Mouse (Mus musculus): ENCODE measurements around the gene Ssh1.

DNA sequence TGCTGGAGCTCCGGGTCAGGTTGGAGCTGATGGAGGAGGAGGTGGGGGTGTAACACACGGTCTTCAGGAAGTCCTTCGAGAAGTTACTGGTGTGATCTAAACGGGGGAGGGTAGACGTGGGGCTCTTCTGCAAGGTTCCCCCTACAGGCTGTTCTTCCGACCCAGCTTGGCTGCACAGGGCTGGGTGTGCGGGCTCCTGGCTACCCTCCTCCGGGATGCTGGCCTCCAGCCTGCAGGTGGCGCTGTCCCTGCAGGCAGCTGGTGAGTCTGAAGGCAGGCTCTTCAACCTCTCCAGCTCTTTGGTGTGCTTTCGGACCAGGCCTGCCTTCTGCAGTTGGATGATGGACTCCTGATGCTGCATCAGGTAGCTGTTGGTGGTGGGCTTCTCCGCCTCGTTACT lies 51.1 kb downstream of the Ssh1 start:
- no peak for TF ChIP-seq MAFK (IDR thresholded peaks at IDR 0.05; ENCODE audit: insufficient read depth, low read depth, low read length)
- TF ChIP-seq HCFC1 (IDR thresholded peaks at IDR 0.05; ENCODE audit: borderline replicate concordance, insufficient read depth, low read length), result 0 out of 2 replicates have a peak, but pooled peaks have one; percentile 59
- TF ChIP-seq ZC3H11A (IDR thresholded peaks at IDR 0.05; ENCODE audit: borderline replicate concordance, low read depth, low read length), result no peak

Measured in ES-E14 (cell line).